Mouse (Mus musculus) kidney, adult 2 months (tissue): ENCODE data around the gene Id1. TPM values are rescaled to one million over a fixed set of nuclear protein-coding genes. Genes with fewer than 3 reads are reported as not detected.

Experiments used
- DNase-seq: peaks from one replicate; pipeline ENCODE4 v3.0.0; 2021
- H3K27ac ChIP-seq: fragments of 200-500 bp; 2 replicates; pipeline ENCODE4 v1.5.1; 2012; ENCODE audit warnings: low read depth, low read length, control low read depth, inconsistent platforms; ENCODE audit not compliant: insufficient read depth
- H3K27me3 ChIP-seq: fragments of 200-500 bp; replicated peaks from 2 replicates; pipeline ENCODE4 v1.6.1; 2012; ENCODE audit warnings: mild to moderate bottlenecking, moderate library complexity, low read length, inconsistent platforms; ENCODE audit not compliant: control insufficient read depth, insufficient read depth
- H3K36me3 ChIP-seq: fragments of 200-500 bp; 2 replicates; pipeline ENCODE4 v1.6.1; 2012; ENCODE audit warnings: mild to moderate bottlenecking, moderate library complexity, low read length, inconsistent platforms; ENCODE audit not compliant: control insufficient read depth, insufficient read depth
- H3K4me1 ChIP-seq: fragments of 200-500 bp; 2 replicates; pipeline ENCODE4 v1.6.1; 2011; ENCODE audit warnings: low read length; ENCODE audit not compliant: control insufficient read depth, insufficient read depth
- H3K4me3 ChIP-seq: fragments of 200-500 bp; 2 replicates; pipeline ENCODE4 v1.5.1; 2011; ENCODE audit warnings: mild to moderate bottlenecking, low read depth, low read length, control low read depth; ENCODE audit not compliant: insufficient read depth
- CTCF ChIP-seq: fragments of 200-500 bp; conservative IDR thresholded peaks from 2 replicates; pipeline ENCODE4 v1.5.1; 2011; ENCODE audit warnings: low read depth, mild to moderate bottlenecking, control low read depth, low read length, moderate library complexity, mixed read lengths; ENCODE audit not compliant: insufficient read depth, insufficient read length
- POLR2A ChIP-seq: fragments of 200-500 bp; IDR thresholded peaks from one replicate; pipeline ENCODE4 v1.6.1; 2011; ENCODE audit warnings: low read depth, low read length, control low read depth
- WGBS: fragments of 180-500 bp; shearing (Covaris S2); methylation state at CpG from one replicate; pipeline ENCODE4 v1.1.7; 2018; 5-methylcytosine and 5-hydroxymethylcytosine counted together
- polyA plus RNA-seq: library from polyadenylated mRNA; depleted of rRNA; stranded (reverse); fragments of >200 nt; gene quantifications from 2 replicates; pipeline ENCODE4 v1.2.3, GENCODE M21; 2012; rRNA removed

Id1 gene
- polyA plus RNA-seq, 1 experiment: 156 TPM

DNA sequence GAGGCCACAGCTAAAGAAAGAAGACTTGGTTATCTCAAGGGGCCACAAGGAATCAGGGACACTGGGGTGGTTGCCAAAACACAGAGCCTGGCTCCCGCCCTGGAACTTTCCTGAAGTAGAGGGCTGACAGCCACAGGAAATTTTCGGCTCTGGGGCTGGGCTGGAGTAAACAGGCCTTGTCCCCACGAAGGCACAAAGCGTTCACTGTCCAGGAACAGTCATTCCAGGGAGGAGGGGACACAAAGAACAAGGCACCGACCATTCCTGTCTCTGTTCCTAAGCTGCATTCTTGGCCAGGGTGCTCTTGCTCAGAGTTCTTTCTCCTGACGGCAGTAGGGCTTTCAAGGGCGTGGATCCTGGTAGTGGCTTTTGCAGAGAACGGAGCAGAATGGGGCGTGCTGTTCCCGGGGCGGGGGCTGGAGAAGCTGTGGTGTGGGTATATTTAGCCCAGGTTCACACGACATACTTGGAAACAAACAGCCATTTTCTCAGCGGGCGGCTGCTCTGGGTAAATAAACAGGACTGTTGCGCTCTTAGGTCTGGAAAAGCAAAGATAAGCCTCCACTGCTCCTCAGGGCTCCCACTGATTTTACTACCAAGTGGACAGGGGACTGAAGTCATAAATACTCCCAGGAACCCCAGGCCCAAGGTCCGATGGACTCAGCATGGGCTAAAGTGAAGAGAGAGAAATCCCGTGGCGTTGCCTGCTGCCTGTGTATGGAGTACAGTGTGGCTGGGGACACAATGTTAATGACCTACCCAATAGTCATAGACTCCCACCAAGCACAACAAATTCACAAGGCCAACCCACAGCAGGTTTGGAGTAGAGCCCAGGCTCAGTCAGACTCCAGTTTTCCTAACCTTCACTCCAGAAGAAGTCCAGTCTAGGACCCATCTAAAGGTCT lies 49.6 kb downstream of the Id1 start:
- Histone ChIP-seq H3K4me3 (no peak overlapping the region), H3K27me3 (no peaks in the 10 kb centered on the region), H3K4me1 (peaks cover 60% of the 10 kb centered on the region), H3K27ac (peak overlapping the region; percentile 97), H3K36me3 (peaks cover 2% of the 10 kb centered on the region; the same call in 1 of the 2 replicates)
- TF ChIP-seq POLR2A: peak; percentile 6
- TF ChIP-seq CTCF: no peak
- peak; percentile 92 for DNase-seq
- WGBS: 14% methylated on average over 18 of the region's 18 CpGs

Other genes with a start within 250 kb of the Id1 start
- not detected in 2 replicates for gene Defb22, start 246.1 kb upstream of the Id1 start, polyA plus RNA-seq
- 1.0 and 2.0 TPM in 2 replicates for gene Defb26, start 224.6 kb upstream of the Id1 start, polyA plus RNA-seq
- 0.30 TPM in 1 of 2 replicates, not detected in the other for gene Defb28, start 218.0 kb upstream of the Id1 start, polyA plus RNA-seq
- gene Defb29, start 196.2 kb upstream of the Id1 start, polyA plus RNA-seq: 159 and 165 TPM in 2 replicates
- not detected in 2 replicates for gene Gm17416, start 166.9 kb upstream of the Id1 start, polyA plus RNA-seq
- gene Defb21, start 163.5 kb upstream of the Id1 start, polyA plus RNA-seq: not detected in 2 replicates
- 2.3 and 2.9 TPM in 2 replicates for gene Defb19, start 155.9 kb upstream of the Id1 start, polyA plus RNA-seq
- gene Defb45, start 136.9 kb upstream of the Id1 start, polyA plus RNA-seq: not detected in 2 replicates
- gene Defb36, start 131.9 kb upstream of the Id1 start, polyA plus RNA-seq: 0.27 and 0.52 TPM in 2 replicates
- gene Defb25, start 113.2 kb upstream of the Id1 start, polyA plus RNA-seq: 1.0 TPM in 1 of 2 replicates, not detected in the other
- 10.5 and 13.5 TPM in 2 replicates for gene Rem1, start 109.3 kb upstream of the Id1 start, polyA plus RNA-seq
- 129 and 161 TPM in 2 replicates for gene H13, start 66.8 kb upstream of the Id1 start, polyA plus RNA-seq
- 8.4 and 10.1 TPM in 2 replicates for gene Mcts2, start 49.2 kb upstream of the Id1 start, polyA plus RNA-seq
- 2.9 and 3.1 TPM in 2 replicates for gene Cox4i2, start 17.9 kb downstream of the Id1 start, polyA plus RNA-seq
- gene Bcl2l1, start 95.5 kb downstream of the Id1 start, polyA plus RNA-seq: 126 and 129 TPM in 2 replicates
- 0.22 and 0.39 TPM in 2 replicates for gene Tpx2, start 111.7 kb downstream of the Id1 start, polyA plus RNA-seq
- gene Mylk2, start 175.1 kb downstream of the Id1 start, polyA plus RNA-seq: 0.07 and 1.1 TPM in 2 replicates
- 6.4 and 7.3 TPM in 2 replicates for gene Foxs1, start 197.0 kb downstream of the Id1 start, polyA plus RNA-seq
- gene Dusp15, start 215.4 kb downstream of the Id1 start, polyA plus RNA-seq: 12.3 and 20.6 TPM in 2 replicates
- gene Ttll9, start 226.2 kb downstream of the Id1 start, polyA plus RNA-seq: 0.46 and 1.0 TPM in 2 replicates